Mouse (Mus musculus) frontal cortex, postnatal 36 days (tissue): ENCODE data around the gene Shroom3.
"Not testable (repeated sequence)": the region's sequence is repeated elsewhere in the genome, so short reads cannot be mapped to it uniquely, and the experiment has no call there.

ENCODE experiments used
- DNase-seq, 2 experiments: peaks; one replicate each; pipeline ENCODE4 v3.0.0; 2022; ENCODE audit warnings: low spot score in 2 of 2

Gene Shroom3

GRCm38 (mm10) chr5:92893711-92894110 lies 210.5 kb downstream of the Shroom3 start:
- no peak for DNase-seq

GRCm38 (mm10) chr5:92895877-92896276 lies 212.6 kb downstream of the Shroom3 start:
- DNase-seq: no peak

DNA sequence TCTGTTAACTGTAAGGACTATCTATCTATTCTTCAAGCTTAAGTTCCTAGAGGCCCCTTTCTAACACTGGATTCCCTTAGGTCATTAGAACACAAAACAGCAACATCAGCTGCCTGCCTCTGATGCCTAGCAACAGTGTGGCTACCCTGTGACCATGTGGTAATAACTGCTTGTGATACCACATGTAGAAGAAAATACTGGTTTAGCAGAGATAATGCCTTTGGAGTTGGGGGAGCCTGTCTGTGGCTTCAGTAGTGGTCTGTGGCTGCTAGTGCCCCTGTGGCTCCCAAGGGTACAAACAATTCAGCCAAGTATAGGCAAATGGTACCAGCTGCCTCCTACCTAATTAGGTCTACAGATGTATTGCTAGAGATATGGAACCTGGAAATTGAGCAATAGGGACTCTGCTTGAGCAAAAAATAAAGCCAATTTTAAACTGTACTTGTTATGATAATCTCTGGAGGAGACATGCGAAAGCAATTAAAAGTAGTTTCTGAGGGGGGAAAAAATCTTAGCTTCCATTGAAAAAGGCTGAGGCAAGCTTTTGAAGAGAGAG lies 213.6 kb downstream of the Shroom3 start:
- no peak for DNase-seq

- DNase-seq: peak; percentile 63 to 76
Measured at GRCm38 (mm10) chr5:92897766-92898745, 214.8 kb downstream of the Shroom3 start.

DNA sequence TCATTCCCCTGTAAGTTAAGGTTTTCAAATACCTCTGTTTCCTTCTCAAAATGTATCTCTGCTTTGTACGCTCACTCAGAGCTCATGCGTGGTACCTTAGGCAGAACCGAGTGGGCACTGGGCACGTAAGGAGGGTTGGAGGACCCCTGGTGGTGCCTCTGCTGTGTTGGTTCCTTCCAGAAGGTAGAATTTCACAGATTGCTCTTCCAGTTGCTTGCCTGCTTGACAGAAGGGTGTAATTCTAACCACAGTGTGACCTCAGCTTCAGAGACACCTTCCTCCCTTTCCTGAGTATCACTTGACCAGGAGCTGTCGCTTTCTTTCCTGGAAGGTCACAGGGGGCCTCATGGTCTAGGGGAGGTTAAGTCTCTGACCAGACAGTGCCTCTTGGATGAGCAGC lies 217.2 kb downstream of the Shroom3 start:
- no peak for DNase-seq

DNA sequence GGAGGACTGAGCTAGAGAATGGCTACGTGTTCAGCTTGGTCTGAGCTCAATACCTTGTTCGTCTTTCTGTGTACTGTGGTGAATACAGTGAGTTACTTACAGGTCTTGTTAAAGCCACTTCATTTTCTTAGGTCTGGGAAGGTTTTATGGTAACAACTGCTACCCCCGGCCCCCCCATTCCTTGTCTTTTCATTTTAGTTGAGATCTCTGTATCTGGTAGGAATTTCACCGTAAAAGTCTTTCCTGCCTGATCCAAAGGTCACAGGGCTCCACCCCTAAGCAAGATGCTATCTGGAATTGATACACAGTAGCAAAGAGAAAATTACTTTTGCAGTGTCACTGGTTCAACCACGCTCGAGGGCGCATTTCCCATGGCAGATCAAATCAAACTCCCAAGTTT lies 218.6 kb downstream of the Shroom3 start:
- no peak for DNase-seq

- DNase-seq: no peak
Measured at GRCm38 (mm10) chr5:92905146-92905545, 221.9 kb downstream of the Shroom3 start.

GRCm38 (mm10) chr5:92905594-92906008 lies 222.4 kb downstream of the Shroom3 start:
- DNase-seq: peak in 1 of 2 experiments; percentile 21

DNA sequence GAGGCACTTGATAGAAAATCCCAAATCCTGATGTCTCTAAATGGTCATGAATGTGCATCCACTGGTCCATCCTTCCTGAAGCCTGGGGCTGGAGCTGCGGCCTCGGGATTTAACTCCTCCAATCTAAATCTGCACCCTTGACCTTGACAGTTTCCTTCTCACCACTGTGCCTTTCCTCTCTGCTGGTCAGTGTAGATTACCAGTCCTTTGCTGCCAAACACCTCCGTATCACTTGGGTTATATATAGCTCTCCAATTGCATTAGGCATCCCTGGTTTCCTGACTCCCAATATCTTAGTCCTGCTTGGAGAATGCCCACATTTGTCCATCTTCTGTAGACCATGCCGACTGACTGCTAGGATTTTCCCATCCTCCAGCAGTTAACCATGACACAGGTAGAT lies 225.0 kb downstream of the Shroom3 start:
- no peak for DNase-seq

DNA sequence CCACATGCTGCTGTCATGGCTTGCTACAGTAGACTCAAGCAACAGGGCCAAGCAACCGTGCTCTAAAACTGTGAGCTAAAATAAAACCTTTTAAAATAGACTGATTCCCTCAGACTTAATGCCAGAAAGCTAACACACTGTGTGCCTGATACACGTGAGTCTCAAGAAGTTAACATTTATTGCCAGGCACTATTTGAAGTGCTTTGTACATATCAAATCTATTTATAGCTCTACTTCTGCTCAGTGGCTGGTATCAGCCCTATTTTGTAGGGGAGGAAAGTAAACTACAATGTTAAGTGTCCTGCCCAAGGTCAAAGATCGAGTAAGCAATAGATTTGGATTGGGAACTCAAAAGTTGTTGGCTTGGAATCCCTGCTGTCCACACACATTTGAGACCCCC lies 227.6 kb downstream of the Shroom3 start:
- DNase-seq: no peak

GRCm38 (mm10) chr5:92915421-92915820 lies 232.2 kb downstream of the Shroom3 start:
- DNase-seq: no peak

DNA sequence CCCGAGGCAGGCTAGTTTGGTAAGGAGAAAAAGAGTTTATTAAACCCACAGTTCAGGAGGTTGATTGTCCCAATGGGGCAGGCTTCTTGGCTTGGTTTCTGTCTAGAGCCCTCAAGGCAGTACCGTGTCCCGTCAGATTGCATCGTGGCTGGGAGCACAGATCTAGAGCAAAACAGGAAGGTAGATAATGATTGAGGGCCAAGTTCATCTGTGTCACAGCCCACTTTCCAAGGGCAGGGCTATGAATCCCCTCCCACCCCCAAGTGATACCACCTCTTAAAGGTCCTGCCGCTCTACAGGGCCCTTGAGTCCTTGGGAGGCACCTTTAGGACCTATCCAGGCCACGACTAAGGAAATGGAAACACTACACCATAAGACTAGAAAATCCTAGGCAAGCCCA lies 234.5 kb downstream of the Shroom3 start:
- DNase-seq: no peak

- DNase-seq: no peak
Measured at GRCm38 (mm10) chr5:92918170-92918569, 234.9 kb downstream of the Shroom3 start.

DNA sequence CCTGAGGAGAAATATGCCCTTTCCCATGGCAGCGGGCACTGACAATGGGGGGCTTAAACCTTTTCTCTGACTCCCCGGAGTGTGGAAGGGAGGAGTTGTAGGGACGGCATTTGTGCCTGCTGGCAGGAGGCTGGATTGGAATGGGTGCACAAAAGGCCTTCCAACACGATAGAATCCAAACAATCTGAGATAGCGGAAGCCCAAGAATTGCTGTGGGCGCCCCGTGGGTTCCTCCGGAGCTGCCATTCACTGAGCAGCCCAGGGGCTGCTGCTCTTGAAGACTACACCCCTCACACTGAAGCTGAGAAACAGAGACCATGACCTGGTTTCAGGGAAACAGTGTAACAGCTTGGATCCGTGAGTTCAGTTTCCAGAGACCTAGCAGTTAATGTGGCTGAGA lies 235.6 kb downstream of the Shroom3 start:
- no peak for DNase-seq

DNA sequence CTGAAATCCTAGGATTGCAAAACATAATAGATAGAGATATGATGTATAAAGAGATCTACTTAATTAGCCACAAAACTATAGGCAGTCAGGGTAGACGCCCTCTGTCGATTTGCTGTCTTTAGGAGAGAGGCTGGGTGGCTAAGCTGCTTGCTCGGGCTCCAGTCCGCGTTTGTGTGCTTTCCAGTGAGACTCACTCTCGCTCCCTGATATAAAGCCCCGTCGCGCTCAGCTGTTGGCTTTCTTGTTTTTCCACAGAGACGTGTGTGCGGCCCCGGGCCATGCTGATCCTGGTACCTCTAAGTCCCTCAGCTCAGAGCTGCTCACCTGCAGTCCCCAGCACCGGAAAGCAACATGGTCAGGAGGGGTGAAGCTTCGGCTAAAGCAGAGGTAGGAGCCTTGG lies 236.2 kb downstream of the Shroom3 start:
- no peak for DNase-seq

DNA sequence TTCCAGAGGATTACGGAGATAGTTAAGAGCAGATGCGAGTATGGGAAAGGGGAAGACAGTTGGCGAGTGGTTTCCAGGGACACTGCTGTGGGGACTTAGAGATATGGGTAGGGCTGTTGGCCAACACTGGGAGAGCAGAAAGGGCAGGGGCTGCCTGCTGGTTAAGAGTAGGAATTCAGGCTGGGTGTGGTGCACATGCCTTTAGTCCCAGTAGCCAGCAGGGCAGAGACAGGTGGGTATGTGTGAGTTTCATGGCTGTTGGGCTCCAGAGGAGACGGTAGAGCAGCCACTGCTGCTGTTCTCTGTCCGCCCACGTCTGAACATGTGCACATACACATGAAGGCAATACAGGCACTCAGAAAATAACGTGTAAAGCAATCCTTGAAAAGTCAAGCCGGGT lies 237.7 kb downstream of the Shroom3 start:
- DNase-seq: no peak

GRCm38 (mm10) chr5:92921728-92922127 lies 238.5 kb downstream of the Shroom3 start:
- DNase-seq: no peak

DNA sequence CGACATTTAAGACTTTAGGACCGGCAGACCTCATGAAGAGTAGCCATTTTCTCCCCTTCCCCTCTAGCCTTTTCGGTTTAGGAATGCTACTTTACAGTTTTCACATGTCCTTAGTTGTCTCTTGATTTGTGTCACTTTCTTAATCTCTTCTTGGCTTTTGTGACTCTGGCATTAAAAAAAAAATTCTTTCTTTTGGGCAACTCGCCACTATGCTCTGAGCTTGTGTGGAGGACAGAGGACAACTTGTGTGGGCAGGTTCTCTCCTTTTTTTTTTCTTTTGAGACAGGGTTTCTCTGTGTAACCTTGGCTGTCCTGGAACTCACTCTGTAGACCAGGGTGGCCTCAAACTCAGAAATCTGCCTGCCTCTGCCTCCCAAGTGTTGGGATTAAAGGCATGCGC lies 239.7 kb downstream of the Shroom3 start:
- not testable (repeated sequence) for DNase-seq

GRCm38 (mm10) chr5:92924851-92925477 lies 241.7 kb downstream of the Shroom3 start:
- no peak for DNase-seq

GRCm38 (mm10) chr5:92927667-92928066 lies 244.4 kb downstream of the Shroom3 start:
- DNase-seq: no peak

GRCm38 (mm10) chr5:92930557-92930956 lies 247.3 kb downstream of the Shroom3 start:
- DNase-seq: no peak

GRCm38 (mm10) chr5:92931298-92931697 lies 248.1 kb downstream of the Shroom3 start:
- no peak for DNase-seq

DNA sequence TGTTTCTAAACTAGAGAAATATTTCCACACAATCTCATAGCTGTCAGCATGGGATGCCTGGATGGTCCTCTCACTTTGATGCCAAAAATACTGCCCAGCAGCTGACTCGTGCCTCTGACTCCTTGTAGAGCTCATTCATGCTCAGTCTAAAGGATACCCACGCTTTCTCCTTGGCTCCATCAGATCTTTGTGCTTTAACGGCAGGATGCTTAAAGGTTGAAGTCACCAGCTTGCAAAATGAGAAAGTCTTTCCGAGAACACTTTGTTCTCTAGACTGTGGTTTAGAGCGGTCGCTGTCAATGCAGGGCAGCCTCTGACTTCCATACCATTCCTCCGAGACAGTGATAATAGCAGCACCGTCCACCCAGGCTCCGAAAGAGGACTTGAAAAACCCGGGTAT lies 249.8 kb downstream of the Shroom3 start:
- no peak for DNase-seq
